Mouse (Mus musculus): ENCODE measurements around the gene Samd8.

DNA sequence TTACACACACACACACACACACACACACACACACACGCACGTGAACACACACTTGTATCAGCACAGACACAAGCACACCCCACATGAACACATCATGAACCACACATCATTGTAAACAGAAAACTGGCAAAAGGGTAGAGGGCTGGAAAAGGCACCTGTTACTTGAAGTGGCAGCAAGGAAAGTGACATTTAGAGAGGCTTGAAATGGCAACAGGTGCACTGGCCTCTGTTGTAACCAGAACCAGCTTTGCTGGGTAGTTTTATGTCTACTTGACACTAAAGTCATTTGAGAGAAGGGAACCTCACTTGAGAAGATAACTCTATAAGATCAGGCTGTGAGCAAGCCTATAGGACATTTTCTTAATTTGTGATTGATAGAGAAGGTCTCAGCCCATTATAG, 59.1 kb downstream of the Samd8 start:
- TF ChIP-seq POLR2A (IDR thresholded peaks at IDR 0.05; ENCODE audit: borderline replicate concordance, insufficient read depth, low read length) (no peak), CTCF (IDR thresholded peaks at IDR 0.05; ENCODE audit: borderline replicate concordance, insufficient read depth, low read depth, low read length) (no peak)

Measured in cerebellum, adult 2 months (tissue).